1 mouse cellular context compared by ENCODE assay signal in genomic region chr19:10895708-10896107, GRCm38 (mm10).
TF ChIP-seq lines count a peak whose summit lies in the region.

No protein-coding gene starts in this region.

TF ChIP-seq in C2C12, 6 proteins besides CTCF, POLR2A, EP300 and RAD21:
- TF ChIP-seq MYOD1 (IDR thresholded peaks at IDR 0.05; ENCODE audit: control insufficient read depth, insufficient read length, low read depth) (peak; percentile 2), MAX (IDR thresholded peaks at IDR 0.05) (no peak)
